Mouse (Mus musculus): ENCODE data around the gene Vkorc1. TPM values are rescaled to one million over a fixed set of nuclear protein-coding genes. Genes with fewer than 3 reads are reported as not detected.

Vkorc1 gene
- polyA plus RNA-seq, 1 experiment from 2014 or later = 53.9 TPM

DNA sequence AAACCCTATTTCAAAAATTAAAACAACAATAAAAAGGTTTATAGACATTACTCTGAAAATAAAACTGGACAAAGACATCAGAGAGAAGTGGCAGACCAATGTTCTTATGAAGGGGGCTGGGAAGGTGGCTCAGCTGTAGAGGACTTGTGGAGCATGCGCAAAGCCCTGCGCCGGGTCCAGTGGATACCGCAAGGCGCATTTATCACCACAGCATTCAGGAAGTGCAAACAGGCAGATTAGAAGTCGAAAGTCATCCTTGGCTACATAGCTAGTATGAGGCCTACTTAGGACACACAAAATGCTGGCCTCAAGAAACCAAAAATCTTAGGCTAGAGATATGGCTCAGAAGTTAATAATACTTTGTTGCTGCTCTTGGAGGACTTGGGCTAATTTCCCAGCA lies 37.2 kb downstream of the Vkorc1 start:
- DNase-seq (ENCODE audit: low spot score) (no peak), ATAC-seq (ENCODE audit: insufficient read depth, low FRiP score, low TSS enrichment) (no peak)
- Histone ChIP-seq H3K4me2 (ENCODE audit: low read depth) (no peak overlapping the region), H3K4me1 (ENCODE audit: control insufficient read depth, insufficient read depth, low read length) (no peaks in the 10 kb centered on the region), H3K9me3 (ENCODE audit: control insufficient read depth, low read length) (no peaks in the 10 kb centered on the region), H3K27me3 (ENCODE audit: control insufficient read depth, insufficient read depth, low read length) (no peaks in the 10 kb centered on the region), H3K36me3 (ENCODE audit: control insufficient read depth, insufficient read depth, low read length) (no peaks in the 10 kb centered on the region), H3K9ac (ENCODE audit: low read length) (no peak overlapping the region), H3K4me3 (ENCODE audit: low read depth, low read length) (no peak overlapping the region), H3K27ac (ENCODE audit: low read depth, low read length) (no peak overlapping the region)
- 96% methylated on average over 6 of the region's 6 CpGs for WGBS

DNA sequence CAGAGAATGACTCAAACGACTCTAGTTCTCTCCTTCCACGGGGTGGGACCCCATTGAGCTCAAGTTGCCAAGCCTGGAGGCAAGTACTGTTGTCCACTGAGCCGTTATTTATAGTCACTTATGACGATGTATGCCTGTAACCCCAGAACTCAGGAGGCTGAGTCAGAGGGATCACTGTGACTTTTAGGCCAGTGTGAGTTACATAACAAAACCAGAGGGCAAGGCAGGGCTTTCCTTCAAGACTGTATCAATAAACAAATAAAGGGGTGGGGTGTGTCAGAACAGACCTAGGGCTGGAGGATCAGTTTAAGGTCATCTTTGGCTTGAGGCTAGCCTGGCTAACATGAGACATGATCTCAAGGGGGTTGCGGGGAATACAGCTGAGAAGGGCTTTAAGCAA lies 44.5 kb downstream of the Vkorc1 start:
- no peaks in the 10 kb centered on the region for H3K27me3 ChIP-seq (ENCODE audit: control insufficient read depth, insufficient read depth, low read length)
- no peaks in the 10 kb centered on the region for H3K4me1 ChIP-seq (ENCODE audit: control insufficient read depth, insufficient read depth, low read length)
- H3K27ac ChIP-seq (ENCODE audit: low read depth, low read length) = no peak overlapping the region
- no peak overlapping the region for H3K9ac ChIP-seq (ENCODE audit: low read length)
- no peak overlapping the region for H3K4me3 ChIP-seq (ENCODE audit: low read depth, low read length)
- no peaks in the 10 kb centered on the region for H3K36me3 ChIP-seq (ENCODE audit: control insufficient read depth, insufficient read depth, low read length)
- 72% methylated on average over 5 of the region's 5 CpGs for WGBS
- H3K4me2 ChIP-seq (ENCODE audit: low read depth) = no peak overlapping the region
- ATAC-seq (ENCODE audit: insufficient read depth, low FRiP score, low TSS enrichment) (no peak), DNase-seq (ENCODE audit: low spot score) (no peak)
- no peaks in the 10 kb centered on the region for H3K9me3 ChIP-seq (ENCODE audit: control insufficient read depth, low read length)

DNA sequence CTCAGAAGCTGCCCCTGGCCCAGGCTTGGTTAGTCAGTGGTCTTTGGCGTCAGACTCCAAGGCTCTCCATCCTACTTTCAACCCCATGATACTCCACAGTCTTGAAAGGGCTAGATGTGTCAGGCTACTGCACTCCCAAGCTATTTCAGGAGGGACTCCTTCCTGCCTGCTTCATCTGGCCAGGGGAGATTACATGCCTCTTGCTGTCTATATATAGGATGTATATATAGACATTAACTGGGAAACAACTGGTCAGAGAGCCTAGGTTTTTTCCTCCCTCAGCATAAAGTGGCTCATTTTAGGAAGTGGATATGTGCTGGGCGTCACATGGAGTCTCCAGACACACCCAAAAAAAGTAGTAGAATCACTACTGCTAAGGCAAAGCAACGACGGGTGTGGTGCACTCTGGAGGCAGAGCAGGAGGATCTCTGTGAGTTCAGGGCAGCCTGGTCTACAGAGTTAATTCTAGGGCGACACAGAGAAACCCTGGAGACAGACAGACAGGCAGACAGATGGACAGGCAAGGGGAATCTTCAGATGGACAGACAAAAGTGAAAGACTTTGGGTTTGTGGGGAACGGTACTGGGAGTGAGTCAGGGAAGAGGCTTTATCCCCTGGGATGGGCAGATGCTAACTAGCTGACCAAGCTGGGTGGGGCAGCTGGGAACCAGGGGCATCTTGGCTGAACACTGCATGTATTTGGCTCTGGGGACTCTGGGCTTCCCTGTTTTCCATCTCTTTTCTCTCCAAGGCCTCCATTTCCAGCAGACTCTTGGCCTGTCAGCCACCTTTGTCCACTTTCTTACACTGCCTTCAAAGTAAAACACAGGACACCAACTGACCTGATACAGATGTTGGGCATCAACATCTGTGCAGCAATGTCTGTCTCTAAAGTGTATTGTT lies 45.2 kb downstream of the Vkorc1 start:
- WGBS = 80% methylated on average over 6 of the region's 6 CpGs
- Histone ChIP-seq H3K9ac (ENCODE audit: low read length) (no peak overlapping the region), H3K27me3 (ENCODE audit: control insufficient read depth, insufficient read depth, low read length) (no peaks in the 10 kb centered on the region), H3K4me2 (ENCODE audit: low read depth) (no peak overlapping the region), H3K4me3 (ENCODE audit: low read depth, low read length) (no peak overlapping the region), H3K27ac (ENCODE audit: low read depth, low read length) (no peak overlapping the region), H3K9me3 (ENCODE audit: control insufficient read depth, low read length) (no peaks in the 10 kb centered on the region), H3K36me3 (ENCODE audit: control insufficient read depth, insufficient read depth, low read length) (no peaks in the 10 kb centered on the region), H3K4me1 (ENCODE audit: control insufficient read depth, insufficient read depth, low read length) (no peaks in the 10 kb centered on the region)
- DNase-seq (ENCODE audit: low spot score) = no peak
- no peak for ATAC-seq (ENCODE audit: insufficient read depth, low FRiP score, low TSS enrichment)

Other genes with a start within 250 kb of the Vkorc1 start
- gene Bcl7c, start 186.7 kb downstream of the Vkorc1 start, polyA plus RNA-seq (2014; fragmentation: Nextera tagmentation; extraction: Ambion mirVana) = 54.5 and 55.5 TPM in 2 replicates
- gene Ctf1, start 182.9 kb downstream of the Vkorc1 start, polyA plus RNA-seq (2014; fragmentation: Nextera tagmentation; extraction: Ambion mirVana) = 6.0 and 8.8 TPM in 2 replicates
- gene Ctf2, start 163.5 kb downstream of the Vkorc1 start, polyA plus RNA-seq (2014; fragmentation: Nextera tagmentation; extraction: Ambion mirVana) = 0.18 TPM in 1 of 2 replicates, not detected in the other
- 6.7 and 7.7 TPM in 2 replicates for gene Fbxl19, start 151.1 kb downstream of the Vkorc1 start, polyA plus RNA-seq (2014; fragmentation: Nextera tagmentation; extraction: Ambion mirVana)
- gene Orai3, start 125.8 kb downstream of the Vkorc1 start, polyA plus RNA-seq (2014; fragmentation: Nextera tagmentation; extraction: Ambion mirVana) = 5.5 and 6.5 TPM in 2 replicates
- gene Setd1a, start 118.9 kb downstream of the Vkorc1 start, polyA plus RNA-seq (2014; fragmentation: Nextera tagmentation; extraction: Ambion mirVana) = 27.2 and 28.5 TPM in 2 replicates
- not detected in 2 replicates for gene Gm49388, start 110.0 kb downstream of the Vkorc1 start, polyA plus RNA-seq (2014; fragmentation: Nextera tagmentation; extraction: Ambion mirVana)
- gene Hsd3b7, start 95.0 kb downstream of the Vkorc1 start, polyA plus RNA-seq (2014; fragmentation: Nextera tagmentation; extraction: Ambion mirVana) = 7.1 and 8.3 TPM in 2 replicates
- gene Stx4a, start 71.3 kb downstream of the Vkorc1 start, polyA plus RNA-seq (2014; fragmentation: Nextera tagmentation; extraction: Ambion mirVana) = 10.4 and 10.7 TPM in 2 replicates
- 7.8 and 8.1 TPM in 2 replicates for gene Stx1b, start 71.1 kb downstream of the Vkorc1 start, polyA plus RNA-seq (2014; fragmentation: Nextera tagmentation; extraction: Ambion mirVana)
- 19.8 and 21.9 TPM in 2 replicates for gene Zfp646, start 19.4 kb downstream of the Vkorc1 start, polyA plus RNA-seq (2014; fragmentation: Nextera tagmentation; extraction: Ambion mirVana)
- gene Zfp668, start 18.8 kb downstream of the Vkorc1 start, polyA plus RNA-seq (2014; fragmentation: Nextera tagmentation; extraction: Ambion mirVana) = 26.6 and 30.6 TPM in 2 replicates
- gene Prss53, start 4.6 kb downstream of the Vkorc1 start, polyA plus RNA-seq (2014; fragmentation: Nextera tagmentation; extraction: Ambion mirVana) = 0.46 and 0.61 TPM in 2 replicates
- not detected in 2 replicates for gene Gm21974, start 163 bp downstream of the Vkorc1 start, polyA plus RNA-seq (2014; fragmentation: Nextera tagmentation; extraction: Ambion mirVana)
- 99.7 and 109 TPM in 2 replicates for gene Bckdk, start 8.5 kb upstream of the Vkorc1 start, polyA plus RNA-seq (2014; fragmentation: Nextera tagmentation; extraction: Ambion mirVana)
- gene Kat8, start 16.9 kb upstream of the Vkorc1 start, polyA plus RNA-seq (2014; fragmentation: Nextera tagmentation; extraction: Ambion mirVana) = 52.3 and 56.6 TPM in 2 replicates
- 1.6 and 2.0 TPM in 2 replicates for gene Prss8, start 34.5 kb upstream of the Vkorc1 start, polyA plus RNA-seq (2014; fragmentation: Nextera tagmentation; extraction: Ambion mirVana)
- 11.6 and 11.7 TPM in 2 replicates for gene Prss36, start 51.1 kb upstream of the Vkorc1 start, polyA plus RNA-seq (2014; fragmentation: Nextera tagmentation; extraction: Ambion mirVana)
- 48.1 and 51.6 TPM in 2 replicates for gene Fus, start 71.8 kb upstream of the Vkorc1 start, polyA plus RNA-seq (2014; fragmentation: Nextera tagmentation; extraction: Ambion mirVana)
- 6.3 and 8.6 TPM in 2 replicates for gene Pycard, start 98.2 kb upstream of the Vkorc1 start, polyA plus RNA-seq (2014; fragmentation: Nextera tagmentation; extraction: Ambion mirVana)
- gene Trim72, start 108.3 kb upstream of the Vkorc1 start, polyA plus RNA-seq (2014; fragmentation: Nextera tagmentation; extraction: Ambion mirVana) = not detected in 2 replicates
- gene Itgam, start 167.0 kb upstream of the Vkorc1 start, polyA plus RNA-seq (2014; fragmentation: Nextera tagmentation; extraction: Ambion mirVana) = 0.37 and 0.64 TPM in 2 replicates
- not detected in 2 replicates for gene Gm49368, start 167.1 kb upstream of the Vkorc1 start, polyA plus RNA-seq (2014; fragmentation: Nextera tagmentation; extraction: Ambion mirVana)
- not detected in 2 replicates for gene Itgax, start 233.9 kb upstream of the Vkorc1 start, polyA plus RNA-seq (2014; fragmentation: Nextera tagmentation; extraction: Ambion mirVana)